Mouse (Mus musculus) embryonic fibroblast, embryonic 13.5 days (primary cell): ENCODE results near the gene Nlk.

Experiments used
- CTCF ChIP-seq: IDR thresholded peaks from 2 replicates; pipeline ENCODE4 v1.5.1; 2011; ENCODE audit warnings: mild to moderate bottlenecking, control low read depth, low read length, moderate library complexity, borderline replicate concordance; ENCODE audit not compliant: insufficient read depth
- POLR2A ChIP-seq: IDR thresholded peaks from 2 replicates; pipeline ENCODE4 v1.6.1; 2011; ENCODE audit warnings: low read depth, mild to moderate bottlenecking, control low read depth, low read length, moderate library complexity

DNA sequence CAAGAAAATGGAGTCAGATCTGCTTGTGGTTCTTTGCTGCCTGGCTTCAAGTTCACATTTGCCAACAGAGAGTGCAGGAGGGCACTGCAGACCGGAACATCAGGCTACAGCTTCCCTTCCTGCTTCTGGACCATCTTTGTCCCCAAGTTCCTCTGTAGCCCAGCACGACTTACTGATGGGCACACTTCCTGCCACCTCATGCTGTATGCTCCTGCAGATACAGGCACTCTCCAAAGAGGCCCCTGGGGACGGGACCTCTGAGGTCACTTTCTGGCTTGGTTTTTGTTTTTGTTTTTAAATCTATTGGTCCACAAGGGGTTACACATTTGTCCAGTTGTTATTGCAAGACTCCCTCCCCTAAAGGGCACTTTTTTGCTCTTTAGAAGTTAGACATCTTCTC lies 127.4 kb downstream of the Nlk start:
- TF ChIP-seq POLR2A (no peak), CTCF (no peak)
